Mouse (Mus musculus): ENCODE measurements around the gene Kcnq1. TPM values are rescaled to one million over a fixed set of nuclear protein-coding genes. Genes with fewer than 3 reads are reported as not detected.

The Kcnq1 gene
- total RNA-seq, 2 experiments from 2014 or later, result 6.0 to 7.7 TPM

GRCm38 (mm10) chr7:143359762-143360161, 253.6 kb downstream of the Kcnq1 start:
- no peak for DNase-seq (ENCODE audit: low spot score in 2 of 2)

- no peak for DNase-seq (ENCODE audit: low spot score in 2 of 2)
Measured at GRCm38 (mm10) chr7:143360776-143361175, 254.6 kb downstream of the Kcnq1 start.

DNA sequence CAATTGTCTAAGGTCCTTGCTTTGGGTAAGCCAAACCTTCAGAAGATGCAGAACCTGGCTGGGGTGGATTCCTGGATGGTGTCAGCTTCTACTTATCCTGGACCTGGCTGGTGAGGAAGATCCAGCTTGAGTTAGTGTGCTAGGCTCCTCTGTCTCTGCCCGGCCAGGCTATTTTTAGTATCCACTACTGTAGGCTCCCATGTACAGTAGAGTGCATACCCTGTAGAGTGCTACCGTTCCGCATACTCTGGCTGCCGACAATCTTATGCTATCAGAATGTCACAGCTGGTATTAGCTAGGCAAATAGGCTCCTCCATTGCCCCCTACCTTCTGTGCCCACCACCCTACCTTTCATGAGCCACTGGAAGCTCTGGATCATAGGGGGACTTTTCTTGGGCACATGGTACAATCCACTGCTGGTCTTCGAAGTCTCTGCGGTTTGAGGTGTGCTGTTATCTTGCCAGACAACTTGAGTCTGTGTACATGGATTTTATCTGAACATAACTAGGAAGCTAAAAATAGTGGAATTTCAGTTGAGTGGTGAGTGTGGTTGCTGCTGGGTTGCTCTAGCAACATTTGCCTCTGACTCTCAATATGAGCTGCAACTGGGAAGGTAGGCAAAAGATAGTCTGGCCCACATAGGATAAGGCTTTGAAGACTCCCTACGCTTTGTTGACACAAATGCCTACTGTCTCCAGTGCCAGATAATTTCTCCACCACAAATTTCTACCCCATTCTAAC, 258.1 kb downstream of the Kcnq1 start:
- DNase-seq (ENCODE audit: low spot score in 2 of 2), result no peak

DNA sequence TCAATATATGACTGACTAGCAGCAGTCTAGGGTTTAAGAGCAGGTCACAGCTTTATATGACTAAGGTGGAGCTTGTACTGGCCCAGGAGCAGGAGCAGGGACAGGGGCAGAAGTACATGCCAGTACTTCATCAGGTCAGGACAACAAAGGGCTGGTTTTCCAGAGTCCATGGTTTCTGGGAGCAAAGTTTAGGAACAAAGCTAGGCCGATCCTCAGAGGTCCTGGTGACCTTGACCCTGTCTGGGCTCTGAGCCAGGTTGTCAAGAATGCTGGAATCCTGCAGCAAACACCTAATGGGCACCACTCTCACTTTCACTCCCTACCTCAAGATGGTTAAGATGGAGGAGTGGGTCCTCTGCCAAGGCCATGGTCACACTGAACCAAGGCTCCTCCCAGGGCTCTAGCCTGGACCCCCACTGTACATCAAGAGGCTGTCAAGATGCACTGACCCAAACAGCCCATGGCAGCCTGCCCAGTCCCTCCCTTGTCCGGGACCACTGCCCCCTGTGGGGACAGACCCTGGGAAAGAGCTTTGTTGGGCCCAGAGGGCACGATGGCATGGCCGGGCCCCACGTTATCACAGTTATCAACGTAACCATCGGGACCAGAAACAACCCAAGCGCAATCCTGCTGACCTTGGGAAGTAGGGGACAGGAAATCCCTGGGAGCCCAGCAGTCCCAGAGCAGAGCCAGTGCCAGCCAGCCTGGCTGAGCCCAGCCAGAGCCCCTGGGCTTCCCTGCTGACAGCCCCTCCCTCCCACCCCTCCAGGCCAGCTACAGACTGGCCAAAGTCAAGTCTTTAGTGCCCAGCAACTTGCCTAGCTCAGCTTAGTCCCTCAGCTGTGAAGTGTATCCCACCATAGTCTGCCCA, 259.0 kb downstream of the Kcnq1 start:
- DNase-seq (ENCODE audit: low spot score in 2 of 2), result no peak

DNA sequence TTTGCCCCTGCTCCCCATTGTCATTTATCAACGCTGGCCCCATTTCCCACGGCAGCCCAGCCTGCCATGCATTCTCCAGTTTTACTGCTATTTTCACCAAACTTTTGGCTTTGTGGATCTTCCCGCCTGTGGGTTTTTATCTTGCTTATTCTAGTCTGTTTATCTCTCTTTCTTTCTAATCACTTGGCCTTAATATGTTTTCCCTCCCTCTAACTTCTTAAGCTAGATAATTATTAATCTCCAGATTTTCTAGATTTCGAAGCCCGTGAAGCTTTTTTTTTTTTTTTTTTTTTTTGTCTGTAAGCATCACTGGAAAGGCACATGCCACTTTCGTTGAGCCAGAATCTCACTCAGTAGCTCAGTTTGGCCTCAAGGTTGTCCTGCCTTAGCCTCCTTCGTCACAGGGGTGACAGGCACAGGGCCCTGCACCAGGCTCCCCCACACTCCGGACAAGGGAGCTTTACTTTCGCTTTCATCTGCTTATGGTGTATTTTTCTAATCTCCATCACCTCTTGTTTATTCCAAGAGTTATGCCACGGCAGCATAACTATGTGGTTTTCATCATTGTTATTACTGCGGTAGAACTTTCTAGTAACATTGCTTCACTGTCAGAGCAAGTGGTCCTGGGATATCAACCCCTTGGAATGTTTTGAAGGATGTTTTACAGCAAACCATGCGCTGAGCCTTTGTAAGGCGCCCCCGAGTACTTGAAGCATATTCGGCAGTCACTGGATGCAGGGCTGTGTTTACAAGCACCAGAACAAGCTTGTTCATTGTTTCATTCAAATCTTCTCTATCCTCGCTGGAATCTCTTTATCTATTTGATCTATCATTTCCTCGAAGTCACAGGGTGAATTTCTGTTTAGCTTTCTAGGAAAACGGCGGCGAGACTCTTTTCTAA, 261.5 kb downstream of the Kcnq1 start:
- no peak for DNase-seq (ENCODE audit: low spot score in 2 of 2)

DNA sequence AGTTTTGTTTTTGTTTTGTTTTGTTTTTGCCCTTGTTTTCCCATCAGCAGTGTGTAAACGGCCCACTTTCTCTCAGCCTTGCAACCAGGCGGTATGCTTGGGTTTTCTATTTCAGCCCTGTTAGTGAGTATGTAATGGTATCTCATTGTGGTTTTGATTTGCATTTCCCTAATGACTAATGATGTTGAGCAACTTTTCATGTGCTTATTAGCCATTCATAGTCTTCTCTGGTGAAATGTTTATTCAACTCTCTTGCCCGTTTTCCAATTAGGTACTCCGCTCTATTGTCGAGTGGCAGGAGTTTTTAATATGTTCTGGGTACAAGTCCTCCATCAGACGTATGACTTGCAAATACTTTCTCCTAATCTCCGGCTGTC, 262.1 kb downstream of the Kcnq1 start:
- no peak for DNase-seq (ENCODE audit: low spot score in 2 of 2)

GRCm38 (mm10) chr7:143371336-143371735, 265.2 kb downstream of the Kcnq1 start:
- no peak for DNase-seq (ENCODE audit: low spot score in 2 of 2)

- DNase-seq (ENCODE audit: low spot score in 2 of 2), result no peak
Measured at GRCm38 (mm10) chr7:143373265-143373664, 267.1 kb downstream of the Kcnq1 start.

- DNase-seq (ENCODE audit: low spot score in 2 of 2), result no peak
Measured at GRCm38 (mm10) chr7:143375945-143376344, 269.8 kb downstream of the Kcnq1 start.

- no peak for DNase-seq (ENCODE audit: low spot score in 2 of 2)
Measured at GRCm38 (mm10) chr7:143380466-143381073, 274.4 kb downstream of the Kcnq1 start.

DNA sequence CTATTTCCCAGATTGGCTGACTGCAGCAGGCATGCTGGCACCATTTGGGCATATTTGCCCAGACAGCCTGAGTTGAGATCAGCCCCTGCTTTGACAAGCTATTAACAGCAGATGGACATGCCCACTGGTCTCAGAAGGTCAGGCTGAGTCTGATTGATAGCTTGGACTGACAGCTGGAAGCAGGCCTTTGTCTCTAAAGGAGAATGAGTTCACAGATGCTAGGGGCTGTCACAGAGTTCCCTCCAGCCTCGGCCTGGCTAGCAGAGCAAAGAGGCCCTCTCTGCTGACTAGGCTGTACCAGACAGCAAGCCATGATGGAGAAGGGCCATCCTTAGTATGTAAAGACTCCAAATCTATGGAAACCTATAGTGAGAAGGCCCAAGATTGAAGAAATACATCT, 280.5 kb downstream of the Kcnq1 start:
- DNase-seq (ENCODE audit: low spot score in 2 of 2), result no peak

- DNase-seq (ENCODE audit: low spot score in 2 of 2), result peak; percentile 70 to 84
Measured at GRCm38 (mm10) chr7:143388783-143389695, 282.9 kb downstream of the Kcnq1 start.

GRCm38 (mm10) chr7:143389860-143390259, 283.7 kb downstream of the Kcnq1 start:
- no peak for DNase-seq (ENCODE audit: low spot score in 2 of 2)

DNA sequence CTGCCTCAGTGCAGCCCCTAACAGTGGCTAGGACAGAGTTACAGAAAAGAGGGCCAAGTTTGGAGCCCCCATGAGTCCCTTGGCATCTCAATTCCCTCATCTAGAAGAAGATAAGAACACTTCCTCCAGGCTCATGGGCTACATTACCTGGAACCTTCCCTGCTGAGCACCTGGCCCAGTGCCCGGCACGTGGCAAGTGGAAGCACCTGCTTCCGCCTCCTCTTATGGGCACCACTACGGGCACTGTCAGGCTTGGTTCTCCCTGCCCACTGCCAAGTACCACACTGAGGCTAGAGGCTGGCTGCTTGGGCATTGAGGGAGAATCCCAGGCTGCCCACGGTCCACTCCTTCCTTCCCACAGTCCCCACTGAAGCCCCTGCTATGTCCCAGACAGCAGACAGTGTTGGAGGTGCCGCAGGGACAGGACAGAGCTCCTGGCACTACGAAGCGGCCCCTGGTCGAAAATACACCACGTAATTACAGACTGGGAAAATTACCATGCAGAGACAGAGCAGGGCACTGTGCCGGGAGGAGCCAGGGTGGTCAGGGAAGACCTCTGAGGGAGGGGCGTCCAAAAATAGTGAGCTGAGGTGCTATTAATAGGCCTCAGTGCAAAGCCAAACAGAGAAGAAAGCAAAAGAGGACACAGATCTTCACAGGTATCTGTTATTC, 284.3 kb downstream of the Kcnq1 start:
- no peak for DNase-seq (ENCODE audit: low spot score in 2 of 2)

- peak in 1 of 2 experiments; percentile 43 for DNase-seq (ENCODE audit: low spot score in 2 of 2)
Measured at GRCm38 (mm10) chr7:143395113-143395563, 289.0 kb downstream of the Kcnq1 start.

DNA sequence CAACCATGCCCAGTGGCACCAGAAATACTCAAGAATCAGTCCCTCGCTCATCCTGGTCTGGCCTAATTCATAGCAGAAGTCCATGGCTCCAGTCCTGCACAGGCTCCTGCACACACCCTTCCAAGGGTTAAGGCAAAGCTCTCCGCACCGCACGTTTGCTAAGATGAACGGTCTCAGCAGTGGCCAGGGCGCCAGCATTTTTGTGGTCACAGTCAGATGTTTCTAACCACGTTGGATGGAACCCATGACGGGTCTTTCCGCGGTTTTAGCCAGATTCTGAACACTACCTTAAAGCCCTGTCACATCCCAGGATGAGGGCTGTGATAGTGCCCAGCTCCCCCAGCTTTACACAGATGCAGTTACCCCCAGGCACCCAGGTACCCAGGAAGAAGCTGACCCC, 293.6 kb downstream of the Kcnq1 start:
- DNase-seq (ENCODE audit: low spot score in 2 of 2), result no peak

- DNase-seq (ENCODE audit: low spot score in 2 of 2), result no peak
Measured at GRCm38 (mm10) chr7:143400599-143400998, 294.4 kb downstream of the Kcnq1 start.

DNA sequence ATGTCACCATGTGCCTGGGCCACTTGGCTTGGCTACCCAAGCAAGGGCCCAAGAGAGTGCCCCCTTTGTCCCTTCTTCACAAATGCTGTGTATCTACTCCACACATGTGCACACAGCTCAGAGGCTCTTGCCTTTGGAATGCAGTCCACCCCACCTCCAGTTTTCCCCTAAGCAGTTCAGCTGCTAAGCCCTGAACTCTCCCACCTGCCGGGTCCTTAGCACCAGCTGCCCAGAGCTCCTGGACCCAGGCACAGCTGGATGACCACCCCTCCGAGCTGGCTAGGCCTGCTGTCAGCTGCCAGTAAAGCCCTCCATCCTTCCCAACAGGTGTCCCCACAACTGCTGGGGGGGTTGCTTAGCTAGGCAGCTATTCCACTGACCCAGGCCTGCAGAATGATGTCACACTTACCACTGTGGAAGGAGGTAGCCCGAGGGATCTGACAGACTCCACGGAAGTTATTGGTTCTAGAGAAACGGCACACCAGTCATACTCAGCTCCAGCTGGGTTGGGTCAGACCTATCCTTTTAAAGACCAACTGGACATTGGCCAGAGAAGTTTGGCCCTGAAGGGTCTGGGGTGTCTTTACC, 295.4 kb downstream of the Kcnq1 start:
- DNase-seq (ENCODE audit: low spot score in 2 of 2), result peak in 1 of 2 experiments; percentile 42

DNA sequence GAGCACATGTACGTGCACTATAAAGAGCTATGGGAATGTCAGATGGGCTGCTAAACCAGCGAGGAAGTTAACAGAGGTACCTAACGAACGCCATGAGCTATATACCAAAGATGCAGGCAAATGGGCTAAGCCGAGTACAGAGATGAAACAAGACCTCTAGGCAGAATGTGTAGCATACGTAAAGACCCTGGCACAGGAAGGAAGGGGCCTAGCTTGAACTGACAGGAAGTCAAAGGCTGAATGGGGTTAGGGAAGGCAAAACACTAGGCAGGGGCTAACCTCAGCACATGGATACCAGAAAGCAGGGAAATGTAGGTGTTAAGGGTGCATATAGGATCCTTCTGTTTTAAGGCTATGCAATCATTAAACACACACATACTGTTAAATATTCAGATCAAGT, 298.1 kb downstream of the Kcnq1 start:
- DNase-seq (ENCODE audit: low spot score in 2 of 2), result no peak

All from gastrocnemius, postnatal 4 days (tissue).